Mouse (Mus musculus) kidney, postnatal 4 days (tissue): ENCODE measurements around the gene Zfp341.

ENCODE experiments used
- DNase-seq, 2 experiments: peaks; one replicate each; pipeline ENCODE4 v3.0.0; 2021; ENCODE audit warnings: mixed read lengths in 2 of 2

Zfp341 gene

GRCm38 (mm10) chr2:154589051-154589450, 24.0 kb upstream of the Zfp341 start:
- DNase-seq, result no peak

DNA sequence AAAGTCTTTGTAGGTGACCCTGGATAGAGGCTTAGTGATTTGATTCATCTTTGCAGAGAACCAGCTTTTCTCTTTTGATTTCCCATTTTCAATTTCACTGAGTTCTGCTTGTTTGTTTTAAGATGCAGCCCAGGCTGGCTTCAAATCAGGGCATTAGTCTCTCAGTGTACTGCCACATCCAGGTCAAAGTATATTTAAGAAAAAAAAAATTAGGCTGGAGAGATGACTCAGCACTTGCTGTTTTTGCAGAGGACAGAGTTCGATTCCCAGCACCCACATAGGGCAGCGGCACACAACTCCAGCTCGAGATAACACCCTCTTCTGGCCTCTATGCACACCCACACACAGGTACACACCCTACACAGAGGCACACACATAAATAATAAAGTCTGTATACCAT, 21.9 kb upstream of the Zfp341 start:
- no peak for DNase-seq

DNA sequence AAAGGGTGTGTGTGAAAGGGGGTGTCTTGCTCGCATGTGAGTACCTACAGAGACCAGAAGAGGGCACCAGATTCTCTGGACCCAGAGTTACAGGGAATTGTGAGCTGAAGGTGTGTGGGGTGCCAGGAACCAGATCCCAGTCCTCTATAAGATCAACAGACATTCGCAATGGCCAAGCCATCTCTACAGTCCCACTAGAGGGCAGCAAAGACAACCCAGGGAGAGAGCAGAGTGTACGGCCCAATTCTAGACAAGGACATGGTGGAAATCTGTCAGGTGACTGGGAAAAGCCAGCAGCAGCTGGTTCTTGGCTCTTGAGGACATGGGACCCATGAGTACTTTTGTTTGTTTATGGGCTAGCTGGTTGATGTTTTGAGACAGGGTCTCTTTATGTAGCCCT, 20.1 kb upstream of the Zfp341 start:
- peak in 1 of 2 experiments; percentile 47 for DNase-seq

DNA sequence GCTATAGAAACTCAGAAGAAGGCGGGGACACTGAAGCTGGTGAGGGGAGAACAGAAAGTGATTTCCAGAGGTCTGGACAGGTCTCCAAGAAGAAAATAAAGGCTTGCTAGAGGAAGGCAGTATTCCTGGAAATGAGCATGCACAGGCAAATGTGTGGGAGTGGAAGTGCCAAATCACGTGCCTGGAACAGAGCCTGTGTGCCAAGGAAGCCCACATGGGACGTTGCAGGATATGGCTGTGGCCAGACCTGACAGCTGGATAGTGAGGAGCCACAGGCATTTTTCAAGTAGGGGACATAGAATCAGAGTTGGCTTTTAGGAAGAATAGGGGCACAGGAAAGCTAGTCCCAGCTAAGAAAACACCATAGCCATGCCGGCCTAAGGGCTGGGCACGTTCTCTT, 17.3 kb upstream of the Zfp341 start:
- DNase-seq, result no peak

DNA sequence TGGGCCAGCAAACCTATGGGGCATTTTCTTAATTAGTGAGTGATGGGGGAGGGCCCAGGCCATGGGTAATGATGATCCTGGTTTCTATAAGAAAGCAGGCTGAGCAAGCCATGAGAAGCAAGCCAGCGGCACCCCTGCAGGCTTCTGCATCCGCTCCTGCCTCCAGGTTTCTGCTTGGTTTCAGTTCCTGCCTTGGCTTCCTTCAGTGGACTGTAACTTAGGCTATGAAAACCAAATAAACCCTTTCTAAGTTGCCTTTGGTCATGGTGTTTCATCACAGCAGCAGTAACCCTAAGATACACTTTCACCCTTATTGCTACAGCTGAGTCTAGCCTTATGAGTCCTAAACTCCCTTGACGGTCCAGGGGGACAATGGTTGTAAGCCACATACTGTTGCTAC, 15.7 kb upstream of the Zfp341 start:
- DNase-seq, result no peak

- DNase-seq, result no peak
Measured at GRCm38 (mm10) chr2:154600586-154600985, 12.5 kb upstream of the Zfp341 start.

GRCm38 (mm10) chr2:154601324-154601723, 11.8 kb upstream of the Zfp341 start:
- no peak for DNase-seq

- no peak for DNase-seq
Measured at GRCm38 (mm10) chr2:154603007-154603637, 10.0 kb upstream of the Zfp341 start.

GRCm38 (mm10) chr2:154603638-154604153, 9.4 kb upstream of the Zfp341 start, which contains the start of gene Pxmp4:
Pxmp4 (minus strand) TSS chr2:154603708.
- peak; percentile 99 for DNase-seq

DNA sequence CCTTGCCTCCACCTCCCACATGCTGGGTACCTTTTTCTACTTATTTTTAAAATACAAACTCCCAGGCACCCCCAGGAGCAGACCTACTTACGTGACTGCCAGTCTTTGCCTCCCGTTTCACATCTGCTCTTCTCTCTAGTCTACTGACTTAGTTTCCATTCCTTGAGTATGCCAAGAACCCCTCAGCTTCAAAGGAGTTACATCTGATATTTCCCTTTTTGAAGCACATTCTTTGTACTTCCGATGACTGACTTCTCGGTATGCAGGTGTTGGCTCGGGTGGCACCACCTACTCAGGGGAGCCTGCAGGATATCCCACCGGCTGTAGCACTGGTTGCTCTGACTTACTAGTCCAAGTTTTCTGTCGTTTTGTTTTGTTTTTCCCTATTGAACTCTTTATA, 8.9 kb upstream of the Zfp341 start:
- no peak for DNase-seq

GRCm38 (mm10) chr2:154606965-154607364, 6.1 kb upstream of the Zfp341 start:
- no peak for DNase-seq

DNA sequence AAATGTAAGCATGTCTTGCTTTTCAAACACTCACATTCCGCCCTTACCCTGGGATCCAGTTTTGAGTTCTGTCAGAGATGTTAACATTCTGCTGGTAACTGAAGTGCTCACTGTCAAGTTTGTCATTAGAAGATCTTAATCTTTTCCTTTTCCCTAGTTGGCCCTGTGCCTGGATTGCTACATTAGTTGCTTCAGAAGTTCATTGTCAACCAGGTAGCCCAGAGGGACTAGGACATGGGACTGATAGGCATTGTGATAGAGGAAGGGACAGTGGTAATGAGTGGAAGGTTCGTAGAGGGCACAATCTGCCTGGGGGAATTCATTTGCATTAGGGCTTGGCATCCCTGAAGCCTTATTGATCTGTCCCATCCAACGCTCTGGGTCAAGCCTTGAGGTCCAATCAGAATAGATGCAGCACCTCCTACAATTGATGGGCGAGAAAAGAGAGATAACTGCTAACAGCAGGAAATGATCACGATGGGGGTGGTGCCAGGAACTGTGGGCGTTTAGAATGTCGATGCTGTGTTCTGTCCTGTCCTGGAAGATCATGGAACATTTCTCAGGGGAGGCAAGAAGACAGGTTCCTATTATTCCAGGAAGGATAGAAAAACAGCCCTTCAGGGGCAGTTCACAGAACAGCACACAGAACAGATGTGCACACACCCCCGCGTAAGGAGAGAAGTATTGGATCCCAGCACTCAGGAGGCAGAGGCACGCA, 3.9 kb upstream of the Zfp341 start:
- no peak for DNase-seq

DNA sequence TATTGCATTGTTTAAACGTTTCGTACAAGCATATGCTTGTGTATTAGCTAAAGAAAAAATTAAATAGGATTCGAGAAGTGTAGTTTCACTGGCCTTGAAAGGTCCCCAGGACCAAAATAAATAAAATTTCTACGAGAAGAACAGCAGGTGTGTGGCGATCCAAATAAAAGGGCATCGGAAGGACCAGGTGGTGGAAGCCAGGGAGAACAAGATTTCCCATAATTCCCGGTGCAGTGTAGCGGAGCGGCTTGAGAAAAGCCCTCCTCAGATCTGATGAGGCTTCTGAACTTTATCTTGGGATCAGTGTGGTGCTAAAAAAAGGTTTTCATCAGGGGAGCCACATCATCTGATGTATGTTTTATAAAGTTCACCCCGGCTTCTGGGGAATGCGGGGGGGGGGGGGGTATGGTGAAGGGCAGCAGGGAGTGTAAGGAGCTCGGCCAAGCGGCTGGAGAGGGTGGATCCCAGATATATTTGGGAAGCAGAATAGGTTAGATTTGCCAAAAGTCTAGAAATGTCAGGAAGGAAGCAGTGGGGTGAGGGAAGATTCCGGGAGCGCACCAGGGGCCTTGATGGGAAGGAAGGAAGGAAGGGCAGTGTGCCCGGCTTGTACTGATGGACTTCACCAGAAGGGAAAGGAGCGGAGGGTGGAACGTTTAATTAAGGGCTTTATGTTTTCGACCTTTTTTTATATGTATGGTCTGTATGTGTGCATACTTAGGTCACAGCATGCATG, 1.9 kb downstream of the Zfp341 start:
- DNase-seq, result peak in 1 of 2 experiments; percentile 24

DNA sequence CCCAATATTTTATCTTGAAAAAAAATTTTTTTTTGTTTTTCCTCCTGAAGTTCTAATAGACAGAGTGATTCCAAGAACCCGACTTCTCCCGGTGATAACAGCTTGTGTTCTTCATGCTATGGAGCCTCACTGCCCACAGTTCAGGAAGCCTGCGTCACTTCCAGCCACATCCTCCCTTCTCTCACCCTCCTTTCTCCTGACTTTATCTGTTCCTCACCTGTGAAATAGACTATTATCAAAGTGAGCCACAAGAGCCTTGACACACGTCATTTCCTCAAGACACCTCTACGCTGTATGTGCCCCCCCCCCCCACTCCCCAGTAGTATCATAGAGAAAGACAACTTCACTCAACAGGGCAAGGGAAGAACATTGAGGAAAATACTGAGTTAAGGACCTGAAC, 2.6 kb downstream of the Zfp341 start:
- no peak for DNase-seq

DNA sequence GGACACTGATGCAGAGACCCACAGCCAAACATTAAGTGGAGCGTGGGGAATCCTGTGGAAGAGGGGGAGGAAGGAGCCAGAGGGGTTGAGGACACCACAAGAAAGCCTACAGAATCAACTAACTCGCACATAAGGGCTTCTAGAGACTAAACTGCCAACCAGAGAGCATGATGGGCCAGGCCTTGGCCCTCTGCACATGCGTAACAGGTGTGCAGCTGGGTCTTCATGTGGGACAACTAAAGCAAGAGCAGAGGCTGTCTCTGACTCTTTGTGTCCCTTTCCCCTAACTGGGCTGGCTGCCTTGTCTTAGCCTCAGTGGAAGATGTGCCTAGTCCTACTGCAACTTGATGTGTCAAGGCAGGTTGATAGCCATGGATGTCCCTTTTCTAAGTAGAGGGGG, 4.0 kb downstream of the Zfp341 start:
- no peak for DNase-seq

- peak in 1 of 2 experiments; percentile 33 for DNase-seq
Measured at GRCm38 (mm10) chr2:154621684-154622083, 8.6 kb downstream of the Zfp341 start.

- DNase-seq, result no peak
Measured at GRCm38 (mm10) chr2:154624137-154624536, 11.0 kb downstream of the Zfp341 start.

- no peak for DNase-seq
Measured at GRCm38 (mm10) chr2:154630531-154630930, 17.4 kb downstream of the Zfp341 start.

GRCm38 (mm10) chr2:154632203-154632780, 19.2 kb downstream of the Zfp341 start:
- DNase-seq, result no peak

GRCm38 (mm10) chr2:154633039-154633742, 20.1 kb downstream of the Zfp341 start:
- DNase-seq, result no peak

- no peak for DNase-seq
Measured at GRCm38 (mm10) chr2:154633876-154634644, 21.0 kb downstream of the Zfp341 start.

DNA sequence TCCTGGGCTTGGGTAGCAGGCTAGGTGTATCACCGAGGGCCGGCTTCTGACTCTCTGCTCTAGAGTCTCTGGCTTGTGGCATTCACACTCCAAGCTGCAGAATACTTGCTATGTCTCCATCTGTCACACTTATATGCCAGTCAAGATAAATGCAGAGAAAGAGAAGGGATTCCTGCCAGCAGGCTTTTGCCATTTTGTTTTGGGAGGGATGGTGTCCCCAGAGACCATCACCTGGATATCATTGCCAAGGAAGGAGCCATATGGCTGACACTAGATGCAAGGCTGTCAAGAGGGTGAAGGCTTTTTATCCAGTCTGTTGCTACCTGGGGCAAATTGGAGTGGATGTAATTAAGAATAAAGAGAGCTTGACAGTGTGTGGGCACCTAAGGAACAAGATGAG, 22.7 kb downstream of the Zfp341 start:
- no peak for DNase-seq
